Mouse (Mus musculus) ES-Bruce4 (cell line): ENCODE results near the gene Dync1i2.

Experiments used
- EP300 ChIP-seq: IDR thresholded peaks from 2 replicates; pipeline ENCODE4 v1.6.1; 2011; ENCODE audit warnings: low read depth, low read length; ENCODE audit not compliant: insufficient read depth
- POLR2A ChIP-seq: IDR thresholded peaks from one replicate; pipeline ENCODE4 v1.8.1; 2011; ENCODE audit warnings: low read length; ENCODE audit not compliant: insufficient read depth

- no peak for TF ChIP-seq POLR2A
- TF ChIP-seq EP300: no peak
These were observed 30.8 kb upstream of the Dync1i2 start for GRCm38 (mm10) chr2:71180566-71181217.
